Mouse (Mus musculus): ENCODE measurements around the gene Zbtb3.

DNA sequence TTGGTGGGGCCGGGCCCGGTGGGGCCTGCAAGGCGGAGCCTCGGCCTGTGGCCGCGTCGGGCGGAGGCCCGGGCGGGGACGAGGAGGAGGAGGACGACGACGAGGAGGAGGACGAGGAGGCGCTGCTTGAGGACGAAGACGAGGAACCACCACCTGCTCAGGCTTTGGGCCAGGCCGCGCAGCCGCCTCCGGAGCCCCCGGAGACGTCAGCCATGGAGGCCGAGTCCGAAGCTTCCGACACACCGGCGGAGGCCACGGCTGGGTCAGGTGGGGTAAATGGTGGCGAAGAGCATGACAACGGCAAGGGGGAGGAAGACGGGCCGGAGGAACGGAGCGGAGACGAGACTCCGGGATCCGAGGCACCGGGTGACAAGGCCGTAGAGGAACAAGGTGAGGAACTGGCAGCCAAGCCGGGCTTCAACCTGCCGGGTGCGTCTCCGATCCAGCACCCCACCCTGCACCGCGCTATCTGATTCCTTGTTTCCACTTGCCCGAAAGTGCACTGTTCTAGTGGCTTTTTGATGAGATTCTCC lies 18.1 kb downstream of the Zbtb3 start:
- TF ChIP-seq CTCF (IDR thresholded peaks at IDR 0.05) = no peak
- TF ChIP-seq EP300 (IDR thresholded peaks at IDR 0.05) = no peak

Data from lung, postnatal 0 days (tissue).